Mouse (Mus musculus) MEL (cell line): ENCODE measurements around the gene Tox2.

Experiments
- CTCF ChIP-seq, 3 experiments: IDR thresholded peaks in 2 of 3; conservative IDR thresholded peaks in 1 of 3; 2 replicates each; pipeline ENCODE4 v1.5.1; 2011 to 2012; ENCODE audit warnings: low read length in 3 of 3, low read depth in 2 of 3, mild to moderate bottlenecking in 2 of 3, improper control_type of control experiment in 1 of 3, inconsistent platforms in 1 of 3, mixed read lengths in 1 of 3, moderate library complexity in 1 of 3; ENCODE audit not compliant: control insufficient read depth in 1 of 3, insufficient read depth in 1 of 3, poor library complexity in 1 of 3, severe bottlenecking in 1 of 3
- E2F4 ChIP-seq: IDR thresholded peaks from 2 replicates; pipeline ENCODE4 v1.6.1; 2011; ENCODE audit warnings: low read depth, low read length, improper control_type of control experiment, borderline replicate concordance
- JUND ChIP-seq: IDR thresholded peaks from 2 replicates; pipeline ENCODE4 v1.6.1; 2011; ENCODE audit warnings: low read depth, mild to moderate bottlenecking, improper control_type of control experiment, low read length
- KAT2A ChIP-seq: conservative IDR thresholded peaks from 2 replicates; pipeline ENCODE4 v1.6.1; 2012; ENCODE audit warnings: low read depth, low read length, improper control_type of control experiment, inconsistent platforms
- MAX ChIP-seq: IDR thresholded peaks from 2 replicates; pipeline ENCODE4 v1.6.1; 2011; ENCODE audit warnings: low read length, improper control_type of control experiment
- NELFE ChIP-seq: IDR thresholded peaks from 2 replicates; pipeline ENCODE4 v1.6.1; 2011; ENCODE audit warnings: low read depth, low read length, improper control_type of control experiment
- POLR2A ChIP-seq, 2 experiments: IDR thresholded peaks; 2 replicates each; pipeline ENCODE4 v1.6.1; 2011 to 2012; ENCODE audit warnings: low read length in 2 of 2, mild to moderate bottlenecking in 2 of 2, control low read depth in 1 of 2, improper control_type of control experiment in 1 of 2, low read depth in 1 of 2, moderate library complexity in 1 of 2; ENCODE audit not compliant: control insufficient read depth in 1 of 2, insufficient read depth in 1 of 2, poor library complexity in 1 of 2
- POLR2AphosphoS5 ChIP-seq: IDR thresholded peaks from 2 replicates; pipeline ENCODE4 v1.6.1; 2012; ENCODE audit warnings: low read depth, borderline replicate concordance, mild to moderate bottlenecking, inconsistent platforms, low read length, moderate library complexity, mixed read lengths
- SIN3A ChIP-seq: IDR thresholded peaks from 2 replicates; pipeline ENCODE4 v1.6.1; 2012; ENCODE audit warnings: low read length, improper control_type of control experiment, inconsistent platforms
- USF2 ChIP-seq, 2 experiments: IDR thresholded peaks; 2 replicates each; pipeline ENCODE4 v1.6.1; 2011 to 2012; ENCODE audit warnings: improper control_type of control experiment in 2 of 2, low read length in 2 of 2, borderline replicate concordance in 1 of 2, inconsistent platforms in 1 of 2, low read depth in 1 of 2, mild to moderate bottlenecking in 1 of 2; ENCODE audit not compliant: insufficient read depth in 1 of 2

DNA sequence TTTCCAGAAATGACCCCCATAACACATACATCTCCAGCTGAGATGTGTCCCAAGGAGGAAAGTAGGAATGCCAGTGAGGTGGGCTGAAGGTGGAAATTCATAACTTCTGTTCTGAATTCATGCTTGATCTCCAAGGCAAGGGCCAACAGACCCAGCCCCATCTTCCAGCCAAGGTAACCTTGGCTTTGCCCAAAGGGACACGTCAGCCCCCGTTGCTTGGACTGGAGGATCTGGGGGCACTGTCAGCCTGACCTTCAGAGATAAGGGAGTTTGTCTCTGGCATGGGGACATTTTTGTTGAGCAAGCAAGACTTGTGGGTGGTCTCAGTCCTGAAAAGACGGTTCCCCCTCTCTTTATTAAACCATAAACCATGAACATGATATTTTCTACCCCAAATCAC is 15.2 kb downstream of the Tox2 start:
- TF ChIP-seq JUND, result no peak
- no peak for TF ChIP-seq NELFE
- TF ChIP-seq POLR2A (IDR thresholded peaks at IDR 0.05; ENCODE audit: control insufficient read depth in 1 of 2, insufficient read depth in 1 of 2, low read depth in 1 of 2, low read length in 2 of 2, poor library complexity in 1 of 2), result no peak
- TF ChIP-seq CTCF (IDR thresholded peaks at IDR 0.05 in 2 of 3, conservative IDR thresholded peaks at IDR 0.05 in 1 of 3; ENCODE audit: control insufficient read depth in 1 of 3, insufficient read depth in 1 of 3, low read depth in 2 of 3, low read length in 3 of 3, poor library complexity in 1 of 3, severe bottlenecking in 1 of 3), result no peak
- TF ChIP-seq USF2 (IDR thresholded peaks at IDR 0.05; ENCODE audit: borderline replicate concordance in 1 of 2, insufficient read depth in 1 of 2, low read depth in 1 of 2, low read length in 2 of 2), result no peak
- no peak for TF ChIP-seq MAX
- no peak for TF ChIP-seq SIN3A
- no peak for TF ChIP-seq E2F4
- TF ChIP-seq KAT2A, result no peak
- TF ChIP-seq POLR2AphosphoS5, result no peak
